Mouse (Mus musculus): ENCODE measurements around the gene B9d2. TPM values are rescaled to one million over a fixed set of nuclear protein-coding genes. Genes with fewer than 3 reads are reported as not detected.

The B9d2 gene
- total RNA-seq, 4 experiments from 2014 or later, result 21.0 to 23.9 (median 21.8) TPM

DNA sequence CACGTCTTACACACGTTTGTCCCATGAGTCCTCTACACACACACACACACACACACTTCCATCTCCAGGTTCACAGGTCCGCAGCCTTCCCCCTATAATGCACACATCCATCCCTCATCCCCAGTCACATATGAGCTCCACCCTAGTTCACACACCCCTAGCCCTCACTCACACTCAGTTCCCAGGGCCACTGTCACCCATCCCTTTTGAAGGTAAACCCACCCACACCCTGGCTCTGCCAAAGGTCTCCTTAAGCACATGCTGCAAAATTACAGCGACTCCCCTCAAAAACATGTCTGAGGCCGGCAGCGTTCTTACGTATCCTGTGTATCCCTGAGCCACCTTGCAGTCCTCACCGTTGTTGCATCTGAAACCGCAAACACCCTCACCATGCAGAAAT lies 6.3 kb upstream of the B9d2 start:
- DNase-seq (ENCODE audit: low spot score in 2 of 2), result no peak

DNA sequence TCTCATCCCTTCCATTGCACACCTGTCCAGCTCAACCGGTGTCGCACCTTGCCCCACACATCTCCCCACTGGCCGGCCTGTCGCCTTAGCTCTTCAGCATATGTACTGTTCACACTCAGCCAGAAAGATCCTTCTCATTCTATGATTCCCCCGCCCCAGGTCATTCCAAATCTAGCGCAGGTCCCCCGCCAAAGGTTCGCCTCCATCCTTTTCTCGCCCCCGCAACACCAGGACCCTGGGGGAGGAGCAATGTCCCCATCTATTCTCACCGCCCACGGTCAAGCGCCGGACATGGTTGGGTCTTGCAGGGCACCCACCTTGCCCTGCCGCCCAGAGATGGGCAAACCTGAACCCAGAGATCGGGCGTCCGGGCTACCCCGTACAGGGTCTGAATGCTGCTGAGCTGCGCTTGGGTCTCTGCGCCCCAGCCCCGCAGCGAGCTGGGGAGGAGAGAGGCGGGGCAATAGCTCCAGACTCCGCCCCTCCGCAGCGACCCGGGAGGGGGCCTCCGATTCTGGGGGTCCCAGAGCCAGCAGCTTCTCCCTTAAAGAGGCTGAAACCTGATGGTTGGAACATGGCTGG lies 5.8 kb upstream of the B9d2 start, which contains the start of gene Tmem91:
Gene Tmem91 (minus strand): TSS at position 448 of the 582 bp plus-strand sequence.
- no peak for DNase-seq (ENCODE audit: low spot score in 2 of 2)

DNA sequence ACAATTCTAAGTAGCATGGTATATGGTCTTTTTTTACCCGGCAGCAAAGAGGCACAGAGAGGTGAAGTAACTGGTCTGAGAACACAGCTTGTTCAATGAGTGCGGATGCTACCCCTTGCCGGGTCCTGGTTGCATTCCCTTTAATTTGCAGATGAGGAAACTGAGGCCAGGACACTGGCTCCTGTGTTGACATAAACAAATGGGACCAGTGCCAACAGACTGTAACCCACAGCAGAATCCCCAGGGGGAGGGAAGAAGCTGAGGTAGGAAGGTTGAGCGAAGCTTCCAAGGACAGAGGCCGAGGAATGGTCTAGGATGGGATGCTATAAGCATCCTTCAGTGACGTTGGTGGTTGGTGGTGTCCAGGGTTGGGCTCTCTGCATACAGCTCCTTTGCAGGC lies 5.2 kb upstream of the B9d2 start:
- DNase-seq (ENCODE audit: low spot score in 2 of 2), result no peak

DNA sequence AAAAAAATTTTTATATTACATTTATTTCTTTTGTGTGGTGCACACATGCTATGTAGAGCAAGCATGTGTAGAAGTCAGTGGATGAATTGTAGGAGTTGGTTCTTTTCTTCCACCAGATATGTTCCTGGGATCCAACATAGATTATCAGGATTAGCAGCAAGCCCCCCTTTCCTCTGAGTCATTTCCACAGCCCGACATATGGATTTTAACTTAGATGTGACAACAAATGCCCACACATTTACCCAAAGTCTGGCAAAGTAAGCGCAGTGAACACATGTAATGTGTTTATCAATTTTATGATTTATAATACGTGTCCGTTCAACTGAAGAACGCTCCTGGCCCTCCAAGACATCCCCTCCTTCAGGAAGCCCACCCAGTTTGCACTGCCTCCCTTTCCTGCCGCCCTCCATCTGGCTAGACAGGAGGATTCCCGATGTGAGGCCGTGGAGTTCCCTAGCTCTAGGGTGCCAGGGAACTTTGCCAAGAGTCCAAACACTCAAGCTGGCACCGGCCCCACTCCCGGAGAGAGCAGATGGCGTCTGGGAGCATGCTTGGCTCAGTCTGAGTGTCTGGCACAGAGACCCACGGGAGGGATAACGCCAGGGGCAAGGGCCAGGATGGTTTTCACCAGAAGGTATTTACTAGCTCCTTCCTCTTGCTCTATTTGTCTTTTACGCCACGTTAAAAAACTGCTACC lies 4.3 kb upstream of the B9d2 start:
- peak; percentile 87 to 96 for DNase-seq (ENCODE audit: low spot score in 2 of 2)

DNA sequence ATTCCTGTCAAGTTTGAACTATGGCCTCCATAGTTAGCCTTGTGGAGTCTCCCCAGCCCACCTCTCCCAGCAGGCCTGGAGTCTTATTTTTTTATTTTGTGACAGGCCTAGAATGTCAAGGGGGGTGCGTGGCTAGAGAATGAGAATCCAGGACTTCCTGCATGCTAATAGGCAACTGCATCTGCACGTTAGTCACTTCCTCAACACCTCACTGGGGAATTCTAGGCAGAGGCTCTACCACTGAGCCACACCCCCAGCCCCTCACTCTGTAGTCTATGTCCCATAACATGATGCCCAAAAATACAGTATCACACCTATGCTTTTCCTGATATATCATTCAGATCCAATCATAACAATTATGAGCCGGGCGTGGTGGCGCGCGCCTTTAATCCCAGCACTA lies 3.6 kb upstream of the B9d2 start:
- no peak for DNase-seq (ENCODE audit: low spot score in 2 of 2)

DNA sequence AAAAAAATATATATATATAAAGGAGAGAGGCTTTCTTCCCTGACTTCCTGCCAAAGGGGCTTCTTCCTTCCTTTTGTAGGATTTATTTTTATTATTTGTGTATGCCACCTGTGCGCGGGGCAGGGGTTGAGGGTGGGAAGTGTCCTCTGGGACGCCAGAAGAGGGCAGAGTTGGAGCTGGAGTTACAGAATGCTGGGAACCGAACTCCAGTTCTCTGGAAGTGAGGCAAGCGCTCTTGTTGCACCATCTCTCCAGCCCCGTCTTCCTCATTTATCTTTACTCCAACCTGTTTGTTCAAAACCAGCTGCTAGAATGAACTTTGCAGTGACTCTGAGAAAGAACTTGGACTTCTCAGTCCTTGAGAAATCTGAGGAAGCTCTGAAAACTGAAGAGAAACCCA lies 609 bp upstream of the B9d2 start:
- DNase-seq (ENCODE audit: low spot score in 2 of 2), result no peak

DNA sequence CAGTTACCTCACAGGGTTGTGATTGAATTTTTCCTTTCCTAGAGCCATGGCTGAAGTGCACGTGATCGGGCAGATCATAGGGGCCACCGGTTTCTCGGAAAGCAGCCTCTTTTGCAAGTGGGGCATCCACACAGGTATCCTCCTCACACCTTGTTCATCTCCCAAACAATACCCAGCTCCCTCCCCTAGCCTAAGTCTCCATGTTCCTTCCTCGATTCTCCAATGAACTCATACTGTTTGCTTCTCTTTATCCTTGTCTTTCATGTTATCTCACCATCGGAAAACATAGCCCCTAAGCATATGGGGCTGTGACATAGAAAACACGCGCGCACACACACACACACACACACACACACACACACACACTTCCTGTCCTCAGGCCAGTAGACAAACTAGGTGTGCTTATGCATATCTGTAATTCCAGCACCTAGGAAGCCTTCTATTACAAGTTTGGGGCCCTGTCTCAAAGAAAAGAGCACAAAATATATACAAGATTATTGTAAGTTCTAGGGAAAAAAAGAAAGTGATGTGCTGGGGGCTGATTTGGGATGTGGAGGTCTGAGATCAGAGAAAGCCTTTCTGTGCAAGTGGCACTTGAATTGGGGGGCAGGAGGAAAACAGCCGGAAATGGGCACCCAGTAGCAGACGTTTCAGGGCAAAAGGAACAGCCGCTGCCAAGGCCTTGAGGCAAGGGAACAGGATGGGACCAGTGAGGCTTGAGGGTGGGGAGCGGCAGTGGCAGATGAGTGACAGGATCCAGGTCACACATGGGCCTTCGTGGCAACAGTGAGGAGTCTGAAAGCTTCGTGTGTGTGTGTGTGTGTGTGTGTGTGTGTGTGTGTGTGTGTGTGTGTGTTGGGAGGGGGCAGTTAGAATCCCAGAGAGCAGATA lies 1.0 kb downstream of the B9d2 start:
- no peak for DNase-seq (ENCODE audit: low spot score in 2 of 2)

DNA sequence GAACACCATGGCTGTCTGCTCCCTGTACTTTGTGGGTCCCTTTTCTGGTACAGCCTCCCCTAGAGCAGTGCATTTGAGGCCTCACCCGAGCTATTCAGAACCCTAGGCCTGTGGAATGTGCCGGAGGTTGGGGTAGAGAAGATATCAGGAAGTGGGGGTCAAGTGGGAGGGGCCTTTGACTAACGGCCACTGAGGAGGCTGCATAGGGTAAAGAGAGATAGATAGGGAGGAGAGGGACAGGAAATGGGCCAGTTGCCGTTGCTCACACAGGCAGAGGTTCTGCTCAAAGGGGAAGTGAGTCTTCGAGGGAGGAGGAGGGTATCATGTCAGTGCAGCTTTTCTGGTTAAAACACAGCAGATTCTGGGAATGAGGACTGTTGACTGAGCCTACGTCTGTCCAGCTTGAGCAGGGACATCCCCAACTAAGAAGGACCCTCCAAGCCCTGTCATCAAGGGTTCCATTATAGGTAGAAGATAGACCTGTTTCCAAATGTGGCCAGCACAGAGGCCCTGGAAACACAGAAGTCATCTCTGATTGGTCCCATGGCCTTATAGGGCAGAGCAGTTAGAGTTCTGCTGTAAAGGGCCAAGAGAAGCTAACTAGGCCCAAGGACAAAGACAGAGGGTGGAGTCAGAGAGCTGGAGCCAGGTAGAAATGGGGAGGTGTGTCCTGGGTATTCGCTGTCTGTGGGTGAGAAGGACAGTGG lies 3.0 kb downstream of the B9d2 start:
- no peak for DNase-seq (ENCODE audit: low spot score in 2 of 2)

DNA sequence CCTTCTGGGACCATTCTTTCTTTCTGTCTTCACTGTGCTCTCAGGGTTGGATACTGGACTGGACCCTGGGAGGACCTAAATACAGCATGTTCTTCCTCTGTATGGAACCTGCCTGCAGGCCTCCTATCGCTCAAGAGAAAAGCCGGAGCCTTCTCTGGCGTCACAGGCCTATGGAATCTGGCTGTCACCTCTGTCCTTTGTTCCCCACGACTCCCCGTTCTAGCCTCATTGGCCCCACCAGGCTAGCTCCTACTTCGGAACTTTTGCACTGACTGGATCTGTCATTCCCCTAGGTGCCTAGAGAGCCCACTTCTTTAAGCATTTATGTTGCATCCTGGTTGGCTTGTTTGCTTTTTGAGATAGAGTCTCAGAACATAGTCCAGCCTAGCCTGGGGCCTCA lies 4.1 kb downstream of the B9d2 start:
- DNase-seq (ENCODE audit: low spot score in 2 of 2), result no peak

DNA sequence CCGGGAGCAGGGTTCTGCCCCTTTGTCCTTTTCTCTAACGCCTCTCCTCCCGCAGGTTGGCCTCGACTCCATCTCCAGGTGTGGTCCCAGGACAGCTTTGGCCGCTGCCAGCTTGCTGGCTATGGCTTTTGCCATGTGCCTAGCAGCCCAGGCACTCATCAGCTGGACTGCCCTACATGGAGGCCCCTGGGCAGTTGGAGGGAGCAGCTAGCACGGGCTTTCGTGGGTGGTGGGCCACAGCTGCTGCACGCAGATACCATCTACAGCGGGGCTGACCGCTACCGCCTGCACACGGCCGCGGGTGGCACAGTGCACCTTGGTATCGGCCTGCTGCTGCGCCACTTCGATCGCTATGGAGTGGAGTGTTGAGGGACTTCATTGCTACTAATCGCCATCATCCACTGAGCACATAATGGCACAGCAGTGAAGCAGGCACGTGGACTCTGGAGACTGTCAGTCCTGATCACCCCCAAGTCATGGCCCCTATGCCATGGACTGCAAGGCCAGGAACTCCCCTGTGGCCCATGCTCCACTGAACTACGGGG lies 5.4 kb downstream of the B9d2 start:
- DNase-seq (ENCODE audit: low spot score in 2 of 2), result no peak

DNA sequence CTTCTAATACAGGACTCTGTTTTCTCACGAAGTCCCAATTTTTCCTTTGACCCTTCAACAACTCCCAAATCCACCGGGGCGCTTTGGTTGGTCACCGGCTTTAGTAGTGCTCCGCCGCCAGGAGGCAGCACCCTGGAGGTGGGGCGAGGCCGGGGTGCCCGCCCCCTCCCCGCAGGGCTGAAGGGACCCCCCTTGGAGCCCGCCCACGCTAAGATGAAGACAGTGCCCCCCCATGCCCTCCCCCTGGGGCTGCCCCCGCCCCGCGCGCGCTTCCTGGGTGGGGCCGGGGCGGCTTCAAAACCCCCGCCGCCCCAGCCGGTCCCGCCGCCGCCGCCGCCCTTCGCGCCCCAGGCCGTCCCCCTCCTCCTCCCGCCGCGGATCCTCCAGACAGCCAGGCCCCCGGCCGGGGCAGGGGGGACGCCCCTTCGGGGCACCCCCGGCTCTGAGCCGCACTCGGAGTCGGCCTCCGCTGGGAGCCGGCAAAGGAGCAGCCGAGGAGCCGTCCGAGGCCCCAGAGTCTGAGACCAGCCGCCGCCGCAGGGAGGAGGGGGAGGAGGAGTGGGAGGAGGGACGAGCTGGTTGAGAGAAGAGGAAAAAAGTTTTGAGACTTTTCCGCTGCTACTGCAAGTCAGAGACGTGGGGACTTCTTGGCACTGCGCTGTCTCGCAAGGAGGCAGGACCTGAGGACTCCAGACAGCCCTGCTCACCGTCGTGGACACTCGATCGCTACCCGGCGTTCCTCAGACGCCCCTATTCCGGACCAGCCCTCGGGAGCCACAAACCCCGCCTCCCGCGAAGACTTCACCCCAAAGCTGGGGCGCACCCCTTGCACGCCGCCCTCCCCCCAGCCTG lies 6.3 kb downstream of the B9d2 start, which contains the start of gene Tgfb1:
Gene Tgfb1 (plus strand): TSS at position 323 of the 852 bp plus-strand sequence.
- DNase-seq (ENCODE audit: low spot score in 2 of 2), result no peak

DNA sequence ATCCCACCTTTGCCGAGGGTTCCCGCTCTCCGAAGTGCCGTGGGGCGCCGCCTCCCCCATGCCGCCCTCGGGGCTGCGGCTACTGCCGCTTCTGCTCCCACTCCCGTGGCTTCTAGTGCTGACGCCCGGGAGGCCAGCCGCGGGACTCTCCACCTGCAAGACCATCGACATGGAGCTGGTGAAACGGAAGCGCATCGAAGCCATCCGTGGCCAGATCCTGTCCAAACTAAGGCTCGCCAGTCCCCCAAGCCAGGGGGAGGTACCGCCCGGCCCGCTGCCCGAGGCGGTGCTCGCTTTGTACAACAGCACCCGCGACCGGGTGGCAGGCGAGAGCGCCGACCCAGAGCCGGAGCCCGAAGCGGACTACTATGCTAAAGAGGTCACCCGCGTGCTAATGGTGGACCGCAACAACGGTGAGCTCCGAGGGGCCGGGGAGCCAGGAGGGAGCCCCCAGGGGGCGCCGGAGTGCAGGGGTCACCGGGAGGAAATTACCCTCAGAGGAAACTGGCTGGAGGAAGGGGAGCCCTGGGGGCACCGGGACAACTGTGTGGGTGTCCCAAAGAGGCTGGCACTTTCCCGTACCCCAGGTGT lies 7.3 kb downstream of the B9d2 start:
- DNase-seq (ENCODE audit: low spot score in 2 of 2), result no peak

DNA sequence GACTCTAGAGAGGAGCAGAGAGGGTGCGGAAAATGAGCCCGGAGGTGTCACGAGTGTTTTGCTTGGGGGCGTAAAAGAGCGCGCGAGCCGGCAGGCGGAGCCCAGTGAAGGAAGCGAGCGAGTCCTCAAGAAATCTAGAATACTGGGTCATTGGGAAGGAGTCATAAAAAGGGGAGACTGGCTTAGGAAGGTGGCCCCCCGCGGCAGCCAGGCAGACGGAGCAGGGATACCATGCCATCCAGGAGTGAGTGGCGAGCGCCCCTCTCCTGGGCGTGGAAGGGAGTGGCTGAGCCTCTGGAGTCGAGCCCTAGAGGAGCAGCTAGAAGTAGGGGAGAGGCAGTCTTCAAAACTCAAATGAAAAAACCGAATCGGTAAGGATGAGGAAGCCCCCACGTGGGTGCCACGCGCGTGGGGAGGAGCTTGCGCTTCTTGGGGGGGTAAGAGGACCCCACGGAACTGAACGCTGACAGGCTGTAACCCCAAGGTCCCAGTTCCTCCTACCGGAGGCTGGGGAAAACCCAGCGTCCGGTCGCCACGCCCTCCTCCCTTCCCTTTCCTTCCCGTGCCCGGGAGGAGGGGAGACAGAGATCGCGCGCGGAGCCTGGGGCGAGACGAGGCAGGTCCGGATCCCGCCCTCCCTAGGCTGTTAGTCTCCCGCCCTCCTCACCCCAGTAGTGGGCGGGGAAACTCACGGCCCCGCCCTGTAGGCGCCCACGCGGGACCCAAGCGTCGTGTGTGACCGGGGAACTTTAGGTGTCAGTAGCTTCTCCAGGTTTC lies 8.4 kb downstream of the B9d2 start:
- no peak for DNase-seq (ENCODE audit: low spot score in 2 of 2)

DNA sequence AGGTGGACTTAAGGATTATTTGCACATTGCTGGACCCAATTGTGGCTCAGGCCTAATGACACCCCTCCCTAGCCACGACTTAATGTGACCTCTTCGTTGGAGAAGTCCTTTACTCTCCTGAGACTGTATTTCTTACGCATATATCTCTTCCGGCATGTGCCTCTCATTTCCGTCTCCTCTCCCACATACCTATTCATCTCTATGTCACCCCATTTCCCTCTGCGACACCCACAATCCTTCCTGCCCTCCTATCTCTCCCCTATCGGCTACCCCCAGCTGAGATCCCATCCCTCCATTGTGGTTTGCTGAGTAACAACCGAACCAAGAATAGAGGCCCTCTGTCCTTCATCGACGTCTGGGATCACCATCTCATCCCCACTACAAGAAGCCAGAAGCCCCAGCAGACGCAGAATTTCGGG lies 9.0 kb downstream of the B9d2 start:
- DNase-seq (ENCODE audit: low spot score in 2 of 2), result no peak

DNA sequence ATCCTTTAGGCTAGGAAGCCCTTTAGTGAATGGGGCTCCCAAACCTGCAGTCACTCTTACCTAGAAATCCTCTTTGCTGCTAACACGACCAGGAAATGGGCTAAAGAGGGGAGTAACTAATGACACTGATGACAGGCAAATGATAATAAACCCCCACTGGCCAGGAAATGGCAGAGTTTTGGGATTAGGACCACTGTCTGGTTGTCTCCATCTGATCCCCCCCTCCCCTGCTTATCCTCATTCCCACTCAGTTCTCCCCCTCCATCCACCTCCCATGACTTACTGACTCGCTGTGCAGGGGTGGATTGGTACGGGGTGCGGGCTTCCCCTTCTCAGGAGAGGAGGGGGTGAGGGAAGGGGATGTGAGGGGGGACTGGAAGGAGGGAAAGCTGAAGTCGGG lies 9.5 kb downstream of the B9d2 start:
- no peak for DNase-seq (ENCODE audit: low spot score in 2 of 2)

DNA sequence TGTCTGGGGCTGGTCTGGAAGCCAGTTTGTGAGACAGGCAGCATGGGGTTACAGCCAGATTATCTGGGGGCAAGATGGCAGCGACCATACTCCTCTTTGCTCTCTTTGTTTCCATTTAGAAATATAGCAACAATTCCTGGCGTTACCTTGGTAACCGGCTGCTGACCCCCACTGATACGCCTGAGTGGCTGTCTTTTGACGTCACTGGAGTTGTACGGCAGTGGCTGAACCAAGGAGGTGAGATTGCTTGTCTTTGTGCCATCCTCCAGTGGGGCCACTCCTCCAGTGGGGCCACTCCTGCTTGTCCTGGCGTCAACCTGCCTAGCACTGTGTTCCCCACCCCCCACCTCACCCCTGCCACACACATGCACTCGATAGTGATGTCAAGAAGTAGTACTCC lies 13.5 kb downstream of the B9d2 start:
- DNase-seq (ENCODE audit: low spot score in 2 of 2), result no peak

DNA sequence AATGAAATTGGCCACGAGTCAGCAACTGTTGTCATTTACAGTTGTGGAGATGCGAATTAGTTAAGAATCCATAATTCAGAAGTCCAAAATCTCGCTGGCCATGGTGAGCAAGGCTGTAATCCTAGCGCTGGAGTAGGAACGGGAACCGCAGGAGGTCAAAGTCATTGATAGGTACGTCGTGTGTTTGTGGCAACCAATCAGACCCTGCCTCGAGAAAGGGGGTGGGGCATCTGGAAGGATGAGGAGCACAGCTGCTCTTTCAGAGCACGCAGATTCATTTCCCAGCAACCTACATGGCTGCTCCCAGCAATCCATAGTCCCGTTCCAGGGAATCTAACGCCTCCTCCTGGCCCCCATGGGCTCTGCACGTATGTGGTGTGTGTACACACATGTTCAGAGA lies 19.3 kb downstream of the B9d2 start:
- no peak for DNase-seq (ENCODE audit: low spot score in 2 of 2)

DNA sequence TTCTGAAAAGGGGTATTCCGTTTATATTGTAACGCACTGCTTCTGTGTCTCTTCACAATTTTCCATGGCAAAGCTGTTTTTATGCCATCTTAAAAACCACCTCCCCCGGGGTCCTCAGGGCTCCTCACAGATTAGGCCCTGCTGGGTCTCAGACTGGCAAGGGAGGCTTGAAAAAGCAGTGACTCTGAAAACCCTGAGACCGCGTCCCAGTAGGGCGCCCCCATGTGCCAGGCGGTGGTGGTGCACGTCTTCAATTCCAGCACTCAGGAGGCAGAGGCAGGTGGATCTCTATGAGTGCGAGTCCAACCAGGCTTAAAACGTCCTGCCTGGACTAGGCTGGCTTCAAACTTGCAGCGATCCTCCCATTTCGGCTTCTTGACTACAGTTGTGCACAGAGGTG lies 20.2 kb downstream of the B9d2 start:
- no peak for DNase-seq (ENCODE audit: low spot score in 2 of 2)

DNA sequence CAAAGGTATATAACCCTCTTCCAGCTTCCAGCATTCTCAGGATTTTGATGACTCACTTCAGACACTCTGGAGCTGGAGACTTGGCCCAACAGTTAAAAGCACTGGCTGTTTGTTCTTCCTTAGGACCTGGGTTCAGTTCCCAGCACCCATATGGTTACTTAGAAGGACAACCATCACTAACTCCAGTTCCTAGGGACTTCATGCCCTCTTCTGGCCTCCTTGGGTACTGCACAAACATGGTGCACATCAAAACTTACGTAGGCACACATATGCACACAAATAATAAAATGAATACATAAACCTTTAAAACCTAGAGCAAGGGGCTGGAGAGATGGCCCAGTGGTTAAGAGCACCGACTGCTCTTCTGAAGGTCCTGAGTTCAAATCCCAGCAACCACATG lies 21.8 kb downstream of the B9d2 start:
- no peak for DNase-seq (ENCODE audit: low spot score in 2 of 2)
